Mouse (Mus musculus): ENCODE data around the gene Ccdc148.

Gene Ccdc148

GRCm38 (mm10) chr2:59050245-59050824, 110.1 kb downstream of the Ccdc148 start:
- in situ Hi-C loops (cut with MboI, MseI), result no loop called here

GRCm38 (mm10) chr2:59049686-59050085, 110.8 kb downstream of the Ccdc148 start:
- in situ Hi-C loops (cut with MboI, MseI), result loop anchor here (5.0 to 25.0 kb wide), 2 partner anchors 83 to 1313 kb away; no protein-coding TSS in a partner anchor

GRCm38 (mm10) chr2:59048775-59049451, 111.6 kb downstream of the Ccdc148 start:
- in situ Hi-C loops (cut with MboI, MseI), result loop anchor here (5.0 to 25.0 kb wide), 2 partner anchors 83 to 1313 kb away; no protein-coding TSS in a partner anchor

DNA sequence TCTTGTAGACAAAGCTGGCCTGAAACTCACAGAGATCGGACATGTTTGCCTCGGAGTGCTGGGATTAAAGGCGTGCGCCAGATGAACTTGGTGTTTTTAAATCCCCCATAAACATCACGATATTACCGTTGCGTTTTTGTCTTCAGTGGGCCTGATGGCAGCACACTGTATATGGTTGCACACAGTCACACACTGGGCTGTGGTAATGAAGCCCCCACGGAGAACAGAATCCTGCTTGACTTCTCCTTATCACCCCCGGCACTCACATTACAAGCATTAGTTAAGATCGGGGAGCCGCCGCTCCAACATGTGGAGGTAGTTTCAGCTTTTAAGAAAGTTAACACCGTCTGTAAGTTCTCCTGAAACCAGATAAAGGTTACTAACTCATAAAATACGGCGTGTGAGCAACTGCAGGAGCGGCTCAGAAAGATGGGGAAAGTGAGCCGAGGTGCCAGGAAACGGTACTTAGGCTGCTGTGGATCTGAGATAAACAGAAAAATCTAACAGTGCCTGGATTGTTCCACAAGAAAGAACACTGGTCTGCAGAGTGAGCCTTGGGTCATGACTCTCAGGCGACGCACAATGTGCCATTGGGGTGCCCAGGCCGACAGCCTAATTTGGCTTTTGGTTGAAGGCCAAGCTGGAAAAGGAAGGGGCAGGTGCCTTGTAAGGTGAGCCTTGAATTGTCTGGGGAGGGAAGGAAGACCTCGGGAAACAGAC, 117.0 kb downstream of the Ccdc148 start:
- in situ Hi-C loops (cut with MboI, MseI), result loop anchor here (5.0 to 25.0 kb wide), 2 partner anchors 394 to 1319 kb away; no protein-coding TSS in a partner anchor

DNA sequence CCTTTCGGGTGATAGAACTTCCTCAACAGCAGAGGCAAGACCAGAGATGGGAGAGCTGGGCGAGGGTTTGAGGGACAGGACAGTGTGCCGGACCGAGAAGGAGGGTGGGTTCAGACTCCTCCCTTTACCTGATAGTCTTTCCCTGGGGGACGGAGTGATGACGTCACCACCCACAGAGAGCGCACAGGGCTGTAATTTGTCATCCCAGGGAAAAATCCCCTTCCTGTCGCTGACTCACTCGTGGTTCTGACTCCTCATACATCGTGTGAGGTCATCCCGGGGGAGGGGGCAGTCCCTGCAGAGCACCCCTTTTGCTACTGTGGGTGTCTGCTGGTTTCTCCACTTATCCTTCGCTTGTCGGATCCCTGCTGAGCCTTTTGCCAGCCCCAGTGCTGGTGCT, 117.9 kb downstream of the Ccdc148 start:
- in situ Hi-C loops (cut with MboI, MseI), result loop anchor here (5.0 to 25.0 kb wide), 2 partner anchors 395 to 1320 kb away; no protein-coding TSS in a partner anchor

DNA sequence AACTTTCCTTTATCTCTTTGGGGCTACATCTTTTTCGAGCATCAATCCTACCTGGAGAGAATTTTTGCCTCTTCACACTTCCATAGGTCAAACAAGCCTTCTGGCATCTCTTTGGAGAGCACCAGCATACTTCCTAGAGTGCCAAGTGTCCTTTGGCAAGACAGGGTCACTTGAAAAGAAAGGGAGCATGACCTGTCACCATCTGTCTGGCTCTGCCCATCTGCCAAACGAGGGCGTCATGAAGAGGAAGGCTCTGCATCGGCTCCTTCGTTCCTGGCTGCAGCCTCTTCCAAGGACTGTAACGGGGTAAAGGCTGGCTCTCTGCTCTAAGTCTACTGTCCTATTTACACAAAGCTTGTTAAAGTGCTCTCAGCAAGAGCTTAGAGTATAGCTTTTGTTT, 124.0 kb downstream of the Ccdc148 start:
- in situ Hi-C loops (cut with MboI, MseI), result loop anchor here (25.0 kb wide), 1 partner anchor 1326 kb away; no protein-coding TSS in a partner anchor

DNA sequence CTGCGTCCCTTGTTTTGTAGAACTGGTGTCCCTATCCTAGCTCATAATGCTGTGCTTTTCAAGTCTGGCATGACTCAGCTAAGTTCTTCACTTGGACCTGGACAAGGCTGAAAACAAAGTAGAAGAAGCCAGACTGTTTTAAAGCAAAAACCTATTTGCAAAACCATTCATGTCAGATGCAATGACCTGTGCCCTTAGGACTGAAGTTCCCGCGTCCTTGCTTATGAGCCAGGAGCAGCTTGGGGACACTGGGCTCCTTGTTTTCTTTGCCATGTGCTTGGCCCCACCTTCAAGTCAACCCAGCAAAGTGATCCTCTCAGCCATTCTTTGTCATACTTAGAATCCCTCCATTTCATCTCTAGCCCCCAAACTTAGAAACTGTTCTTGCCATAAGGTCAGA, 125.3 kb downstream of the Ccdc148 start:
- in situ Hi-C loops (cut with MboI, MseI), result loop anchor here (25.0 kb wide), 1 partner anchor 1327 kb away; no protein-coding TSS in a partner anchor

DNA sequence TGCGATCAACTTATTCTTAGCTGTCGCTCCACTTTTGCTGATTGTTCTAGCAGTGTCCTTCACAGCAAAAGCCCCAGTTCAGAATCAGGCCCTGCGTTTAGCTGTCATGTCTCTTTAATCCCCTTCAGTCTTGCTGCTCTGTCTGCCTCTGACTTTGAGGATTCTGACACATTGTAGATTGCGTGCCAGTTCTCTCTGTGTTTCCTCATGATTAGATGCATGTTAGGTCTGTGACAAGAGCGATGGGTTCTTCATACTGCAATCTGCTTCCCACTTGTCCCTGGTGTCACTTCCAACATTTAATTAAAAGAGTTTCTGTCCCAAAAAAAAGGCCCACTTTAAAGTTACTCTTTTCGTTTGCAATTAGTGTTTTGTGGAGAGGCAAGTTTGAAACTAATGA, 126.2 kb downstream of the Ccdc148 start:
- in situ Hi-C loops (cut with MboI, MseI), result loop anchor here (25.0 kb wide), 1 partner anchor 1328 kb away; no protein-coding TSS in a partner anchor

DNA sequence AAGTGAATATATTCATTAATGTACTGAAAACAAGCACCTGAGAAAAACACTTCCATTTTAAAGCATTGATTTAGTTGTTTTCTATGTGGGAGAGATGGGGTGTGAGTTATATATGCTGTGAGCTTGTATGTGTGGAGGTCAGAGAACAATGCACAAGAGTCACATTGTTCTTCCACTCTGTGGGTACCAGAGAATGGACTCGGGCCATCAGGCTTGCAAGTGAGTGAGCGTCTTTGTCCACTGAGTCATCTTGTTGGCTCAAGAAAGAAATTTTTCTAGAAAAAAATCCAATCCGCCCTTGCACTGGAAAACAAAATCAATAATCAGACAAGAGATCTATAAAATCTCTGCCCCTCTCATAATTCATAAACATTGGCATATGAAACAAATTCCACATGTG, 135.9 kb downstream of the Ccdc148 start:
- in situ Hi-C loops (cut with MboI, MseI), result loop anchor here (25.0 kb wide), 1 partner anchor 1562 kb away; no protein-coding TSS in a partner anchor

DNA sequence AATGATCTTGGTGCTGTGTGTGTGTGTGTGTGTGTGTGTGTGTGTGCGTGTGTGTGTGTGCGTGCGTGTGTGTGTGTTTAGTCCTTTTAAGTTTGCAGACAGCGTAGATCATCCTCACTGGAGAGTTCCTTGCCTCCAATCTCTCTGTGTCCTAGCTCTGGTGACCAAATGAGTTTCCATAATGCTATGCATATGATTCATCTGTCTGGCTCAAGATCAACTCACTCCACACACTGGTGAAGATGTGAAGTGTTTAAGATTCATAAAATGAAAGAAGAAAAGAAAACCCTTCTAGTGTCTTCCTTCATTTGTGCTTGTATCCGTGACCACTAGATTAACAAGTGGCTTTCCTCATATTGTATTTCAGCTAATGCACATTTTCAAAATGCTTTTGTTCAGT, 153.1 kb downstream of the Ccdc148 start:
- in situ Hi-C loops (cut with MboI, MseI), result loop anchor here (25.0 kb wide), 1 partner anchor 1545 kb away; no protein-coding TSS in a partner anchor

DNA sequence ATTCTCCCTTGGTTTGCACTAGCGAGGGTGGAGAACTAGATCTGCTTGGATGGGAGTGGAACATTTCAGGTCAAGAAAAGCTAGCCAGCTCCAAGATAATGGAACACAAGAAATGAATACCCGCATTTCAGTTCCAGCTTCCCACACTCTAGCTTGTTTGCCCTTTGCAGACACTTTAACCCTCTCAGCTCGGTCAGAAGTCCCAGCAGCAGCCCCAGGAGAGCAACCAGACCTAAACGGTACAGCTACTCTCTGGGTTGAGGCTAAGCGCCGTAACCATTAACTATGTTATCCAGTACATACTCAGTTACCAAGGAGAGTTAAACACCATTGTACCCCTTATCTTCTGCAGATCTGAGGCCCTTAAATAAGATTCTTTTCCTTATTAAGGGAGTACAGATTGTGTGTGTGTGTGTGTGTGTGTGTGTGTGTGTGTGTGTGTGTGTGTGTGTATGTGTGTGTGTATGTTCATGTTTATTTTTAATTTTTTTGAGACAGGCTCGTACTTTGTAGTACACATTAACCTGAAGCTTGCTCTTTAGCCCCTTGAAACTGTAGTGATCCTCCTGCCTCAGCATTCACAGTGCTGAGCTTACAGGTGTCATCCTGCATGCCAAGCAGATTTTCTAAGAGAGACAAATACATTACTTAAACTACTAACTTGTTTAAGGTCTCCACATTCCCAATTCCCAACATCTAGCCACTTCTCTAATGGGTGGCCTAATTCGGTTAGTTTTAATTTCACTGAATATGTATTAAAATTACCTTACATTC, 153.7 kb downstream of the Ccdc148 start:
- in situ Hi-C loops (cut with MboI, MseI), result loop anchor here (25.0 kb wide), 1 partner anchor 1544 kb away; no protein-coding TSS in a partner anchor

- in situ Hi-C loops (cut with MboI, MseI), result no loop called here
These were observed 163.3 kb downstream of the Ccdc148 start for GRCm38 (mm10) chr2:58997151-58997550.

- in situ Hi-C loops (cut with MboI, MseI), result no loop called here
These were observed 167.9 kb downstream of the Ccdc148 start for GRCm38 (mm10) chr2:58992431-58993191.

- in situ Hi-C loops (cut with MboI, MseI), result no loop called here
These were observed 182.4 kb downstream of the Ccdc148 start for GRCm38 (mm10) chr2:58978095-58978494.

- in situ Hi-C loops (cut with MboI, MseI), result no loop called here
These were observed 188.8 kb downstream of the Ccdc148 start for GRCm38 (mm10) chr2:58971507-58972275.

- in situ Hi-C loops (cut with MboI, MseI), result no loop called here
These were observed 203.6 kb downstream of the Ccdc148 start for GRCm38 (mm10) chr2:58956770-58957300.

GRCm38 (mm10) chr2:58956351-58956750, 204.1 kb downstream of the Ccdc148 start:
- in situ Hi-C loops (cut with MboI, MseI), result no loop called here

- in situ Hi-C loops (cut with MboI, MseI), result no loop called here
These were observed 208.4 kb downstream of the Ccdc148 start for GRCm38 (mm10) chr2:58952101-58952500.

DNA sequence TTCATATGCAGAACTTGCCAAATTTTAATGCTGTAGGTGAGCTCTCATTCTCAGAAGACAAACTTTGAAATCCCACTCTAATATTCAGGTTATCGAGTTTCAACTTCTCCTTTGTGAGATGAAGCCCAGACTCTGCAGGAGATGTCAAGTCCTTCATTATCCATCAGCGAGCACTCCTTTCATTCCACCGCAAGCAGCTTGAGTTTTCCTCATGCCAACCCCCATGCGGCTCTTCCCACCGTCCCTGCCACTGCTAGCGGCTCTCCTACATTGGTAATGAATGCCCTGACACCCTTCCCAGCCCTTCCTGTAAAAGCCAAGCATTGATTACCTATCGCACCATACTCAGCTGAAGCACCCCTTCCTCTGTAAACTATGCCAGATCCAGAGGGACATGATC, 211.7 kb downstream of the Ccdc148 start:
- in situ Hi-C loops (cut with MboI, MseI), result no loop called here

Data from regulatory T cell (primary cell).